Mouse (Mus musculus) neutrophil, adult 5-6 weeks (primary cell): Measurements from ENCODE around the gene Prr22. TPM values are rescaled to one million over a fixed set of nuclear protein-coding genes. Genes with fewer than 3 reads are reported as not detected.

ENCODE experiments used
- ATAC-seq: fragments of 151-379, 151-347 bp; 2 replicates; pipeline ENCODE4 v1.8.0; 2017; ENCODE audit warnings: mild to moderate bottlenecking, moderate TSS enrichment; ENCODE audit not compliant: insufficient number of reproducible peaks, poor library complexity, low FRiP score, severe bottlenecking; ENCODE audit errors: extremely low read depth
- total RNA-seq: library from RNA; stranded (forward); fragments of 200-1000 nt; gene quantifications from 2 replicates; pipeline ENCODE4 v1.2.3, GENCODE M21; 2017

Gene Prr22
- 0.25 and 0.58 TPM in 2 replicates for total RNA-seq

DNA sequence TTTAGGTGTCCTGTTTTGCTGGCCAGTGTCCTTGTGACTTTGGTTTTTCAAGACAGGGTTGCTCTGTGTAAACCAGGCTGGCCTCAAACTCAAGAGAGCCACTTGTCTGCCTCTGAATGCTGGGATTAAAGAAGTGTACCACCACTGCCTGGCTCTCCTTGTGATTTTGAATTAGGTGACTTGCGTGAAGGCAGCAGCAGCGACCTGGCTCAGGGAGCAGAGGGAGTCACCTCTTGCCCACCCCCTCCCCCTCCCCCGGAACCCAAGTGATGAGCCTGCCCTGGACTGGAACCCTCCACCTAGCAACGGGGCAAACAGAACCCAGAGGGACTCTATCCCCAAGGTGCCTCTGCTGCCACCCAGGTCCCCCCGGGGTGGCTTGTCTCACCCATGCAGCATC is at the start of gene Prr22:
Gene Prr22 (plus strand): TSS at position 301 of the 400 bp plus-strand sequence.
- no peak for ATAC-seq

- no peak for ATAC-seq
Observed at GRCm38 (mm10) chr17:56722441-56722840, 47.6 kb upstream of the Prr22 start.

- ATAC-seq, result no peak
Observed at GRCm38 (mm10) chr17:56723419-56724161, 46.5 kb upstream of the Prr22 start.

- ATAC-seq, result no peak
Observed at GRCm38 (mm10) chr17:56727029-56727649, 42.9 kb upstream of the Prr22 start.

GRCm38 (mm10) chr17:56727659-56728058 is 42.4 kb upstream of the Prr22 start:
- ATAC-seq, result no peak

DNA sequence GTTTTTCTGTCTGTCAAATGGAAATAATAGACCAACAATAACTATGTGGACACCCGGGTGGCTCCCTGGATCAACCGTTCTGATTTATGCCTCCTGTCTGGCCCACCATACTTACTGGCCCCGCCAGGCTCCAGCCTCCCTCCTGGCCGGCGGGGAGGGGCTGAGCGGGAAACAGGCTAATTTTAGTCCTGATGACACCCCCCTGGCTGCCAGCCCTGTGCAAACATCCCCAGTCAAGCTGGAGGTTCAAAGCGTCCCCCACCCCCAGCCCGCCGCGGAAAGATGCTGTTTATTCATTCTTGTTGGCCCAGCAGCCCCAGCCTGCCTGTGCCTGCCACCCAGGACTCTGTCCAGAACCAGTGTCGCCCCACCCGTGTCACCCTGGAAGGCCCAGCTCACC is 41.9 kb upstream of the Prr22 start:
- no peak for ATAC-seq

DNA sequence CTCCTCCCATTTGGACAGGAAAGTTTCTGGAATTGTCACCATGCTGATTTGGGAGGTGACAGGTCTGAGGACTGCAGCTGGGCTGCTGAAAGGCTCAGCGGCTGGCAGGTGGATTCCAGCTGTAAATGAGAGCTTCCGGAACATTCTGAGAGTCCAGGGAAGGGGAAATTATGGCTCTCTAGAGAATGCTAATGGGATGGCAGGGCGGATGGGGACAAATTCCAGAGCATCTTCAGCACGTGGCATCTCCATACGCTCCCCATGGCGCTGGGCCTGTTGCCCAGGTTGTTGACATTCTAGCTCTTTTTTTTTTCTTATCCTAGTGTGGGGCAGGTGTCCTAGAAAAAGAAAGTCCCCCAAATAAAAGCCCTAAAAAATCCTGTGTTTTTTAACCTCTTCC is 40.9 kb upstream of the Prr22 start:
- no peak for ATAC-seq

- no peak for ATAC-seq
Observed at GRCm38 (mm10) chr17:56729656-56730055, 40.4 kb upstream of the Prr22 start.

DNA sequence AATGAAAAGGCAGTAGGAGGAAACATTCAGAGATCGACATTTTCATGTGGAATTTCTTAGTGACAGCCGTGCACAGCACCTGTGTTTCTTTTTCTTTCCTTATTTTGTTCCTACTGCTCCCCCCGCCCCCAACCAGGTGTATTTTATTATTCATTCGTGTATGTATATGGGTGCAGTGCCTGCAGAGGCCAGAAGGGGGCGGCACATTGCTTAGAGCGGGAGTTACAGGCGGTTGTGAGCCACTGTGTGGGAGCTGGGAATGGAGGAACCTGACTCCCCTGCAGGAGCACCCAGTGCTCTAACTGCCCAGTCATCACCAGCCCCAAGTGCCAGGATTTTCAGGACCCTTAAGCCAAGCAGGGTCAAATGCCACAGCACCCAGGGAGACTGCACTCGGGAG is 33.5 kb upstream of the Prr22 start:
- ATAC-seq, result no peak

DNA sequence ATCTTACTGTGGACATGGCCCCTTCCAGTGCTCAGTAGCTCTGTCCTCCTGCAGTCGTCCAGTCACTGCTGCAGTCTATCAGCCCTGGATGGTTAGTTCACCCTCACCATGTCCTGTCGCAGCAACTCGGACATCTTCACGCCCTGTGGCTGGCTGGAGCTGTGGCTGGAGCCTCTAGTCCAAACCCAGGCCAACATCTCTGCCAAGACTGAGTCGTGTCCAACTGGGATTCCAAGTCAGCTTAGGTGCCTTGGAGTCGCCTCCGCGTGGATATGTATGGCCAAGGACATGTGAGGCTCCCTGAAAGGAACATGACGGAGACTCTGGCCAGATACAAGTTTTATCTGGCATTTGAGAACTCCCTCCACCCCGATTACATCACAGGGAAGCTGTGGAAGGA is 31.8 kb upstream of the Prr22 start:
- no peak for ATAC-seq

DNA sequence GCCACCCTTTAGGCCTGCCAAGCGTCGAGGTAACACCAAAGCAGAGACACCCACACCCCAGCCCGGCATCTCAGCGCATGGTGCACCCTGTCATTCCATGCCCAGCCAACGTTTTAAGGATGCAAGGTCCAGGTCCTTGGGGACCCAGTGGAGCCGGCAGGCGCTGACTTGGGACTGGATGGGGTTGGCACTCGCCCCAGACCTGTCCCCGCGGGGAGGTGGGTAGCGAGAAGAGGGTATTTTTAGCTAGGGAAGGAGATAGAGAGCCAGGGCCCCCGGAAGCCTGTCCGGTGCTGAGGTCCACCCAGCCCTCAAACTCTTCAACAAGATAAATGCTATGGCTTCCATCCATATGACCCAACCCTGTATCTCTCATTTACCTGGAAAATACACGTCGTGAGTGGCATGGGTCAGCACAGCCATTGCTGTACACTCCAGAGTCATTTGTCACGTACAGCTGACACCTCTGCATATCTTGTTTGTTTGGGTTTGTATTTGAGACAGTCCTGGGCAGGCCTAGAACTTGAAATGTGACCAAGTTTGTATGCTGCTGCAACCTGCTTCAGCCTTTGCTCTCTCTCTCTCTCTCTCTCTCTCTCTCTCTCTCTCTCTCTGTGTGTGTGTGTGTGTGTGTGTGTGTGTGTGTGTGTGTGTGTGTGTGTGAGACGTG is 29.8 kb upstream of the Prr22 start:
- ATAC-seq, result no peak

DNA sequence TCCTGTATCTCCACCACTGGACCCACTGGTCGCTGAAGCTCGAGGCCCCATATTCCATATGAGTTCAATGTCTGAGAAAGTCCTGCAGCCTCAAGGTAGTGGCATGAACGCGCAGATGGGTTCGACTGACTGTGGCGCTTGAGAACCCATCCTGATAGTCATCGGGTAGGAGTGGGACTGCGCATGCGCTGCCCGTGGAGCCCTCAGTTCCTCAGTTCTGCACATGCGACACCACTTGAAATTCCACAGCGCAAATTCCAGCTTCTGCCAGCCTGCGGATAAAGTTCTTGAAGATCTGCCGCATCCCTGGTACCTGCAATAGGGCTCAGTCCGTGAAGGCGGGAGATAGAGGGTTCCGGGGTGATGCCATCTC is 29.3 kb upstream of the Prr22 start:
- ATAC-seq, result no peak

DNA sequence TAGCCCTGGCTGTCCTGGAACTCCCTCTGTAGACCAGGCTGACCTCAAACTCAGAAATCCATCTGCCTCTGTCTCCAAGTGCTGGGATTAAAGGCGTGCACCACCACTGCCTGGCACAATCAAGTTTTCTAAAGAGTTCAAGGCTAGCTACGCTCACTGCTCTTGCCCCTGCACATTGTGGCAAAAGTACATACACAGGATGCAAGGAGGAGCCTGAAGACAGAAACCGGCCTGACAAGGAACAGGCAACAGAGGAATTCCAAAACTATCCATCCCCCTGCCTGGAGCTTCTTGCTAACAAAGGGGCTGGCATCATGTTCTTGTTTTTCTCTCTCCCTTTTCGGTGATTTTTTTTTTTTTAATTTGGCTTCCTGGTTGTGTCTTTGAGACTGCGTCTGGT is 25.9 kb upstream of the Prr22 start:
- ATAC-seq, result no peak

GRCm38 (mm10) chr17:56751404-56752072 is 18.5 kb upstream of the Prr22 start:
- no peak for ATAC-seq

DNA sequence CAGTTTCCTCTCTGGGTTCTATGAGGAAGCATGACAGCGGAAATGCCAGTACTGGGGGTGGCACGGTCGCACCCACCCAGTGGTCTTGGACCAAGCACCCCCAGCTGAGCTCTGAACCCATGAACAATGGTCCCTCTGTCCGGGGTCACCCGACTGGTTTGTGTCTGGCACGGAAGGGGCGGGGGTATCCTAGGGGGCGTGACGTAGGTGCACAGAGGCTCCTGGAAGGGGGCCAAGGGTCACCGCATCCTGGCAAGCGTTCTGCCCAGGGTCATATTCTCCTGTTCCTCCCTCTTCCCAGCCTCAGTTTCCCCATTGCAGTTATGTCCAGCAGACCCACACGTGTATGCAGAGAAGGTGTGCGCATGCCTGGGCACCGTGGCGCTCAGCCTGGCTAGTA is 16.6 kb upstream of the Prr22 start:
- no peak for ATAC-seq

DNA sequence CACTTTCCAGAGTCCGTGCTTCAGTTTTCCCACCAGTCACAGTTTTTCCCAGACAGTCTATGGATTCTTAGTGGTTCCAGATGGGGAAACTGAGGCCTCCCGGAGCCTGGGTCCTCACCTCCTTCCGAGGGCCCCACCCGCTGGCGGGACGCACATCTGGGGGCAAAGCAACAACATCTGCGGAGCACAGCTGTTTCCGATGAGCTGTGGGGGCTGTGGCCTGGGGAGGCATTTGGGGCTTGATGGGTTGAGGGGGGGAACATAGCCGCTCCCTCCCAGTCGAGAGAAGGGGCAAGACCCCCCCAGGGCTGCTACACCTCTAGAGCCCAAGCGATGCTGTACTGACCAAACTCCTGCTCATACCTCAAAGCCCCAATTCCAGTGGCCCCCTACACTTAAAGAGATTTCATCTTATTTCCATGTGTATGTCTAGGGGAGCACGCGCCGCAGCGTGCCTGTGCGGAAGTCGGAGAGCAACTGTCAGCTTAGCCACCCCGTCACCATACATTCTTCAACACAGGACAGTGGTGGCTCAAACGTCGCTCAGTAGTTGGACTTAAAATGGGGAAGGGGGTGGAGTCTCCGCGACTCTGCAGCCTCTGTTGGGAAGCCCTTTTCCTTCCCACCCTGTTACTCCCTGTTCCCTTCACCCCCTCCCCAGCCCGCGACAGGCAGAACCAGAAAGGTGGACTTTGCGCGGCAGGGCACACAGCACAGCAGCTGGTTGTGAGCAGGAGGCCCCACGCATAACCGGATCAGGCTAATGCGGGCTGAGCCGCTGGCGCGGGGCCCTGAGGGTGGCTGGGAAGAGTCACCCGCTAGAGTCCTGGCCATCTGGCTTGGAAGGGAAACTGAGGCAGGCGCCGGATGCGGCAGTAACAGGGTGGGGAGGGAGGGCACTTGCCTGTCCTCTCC is 15.5 kb upstream of the Prr22 start:
- ATAC-seq, result no peak

GRCm38 (mm10) chr17:56756703-56757399 is 13.2 kb upstream of the Prr22 start:
- no peak for ATAC-seq

DNA sequence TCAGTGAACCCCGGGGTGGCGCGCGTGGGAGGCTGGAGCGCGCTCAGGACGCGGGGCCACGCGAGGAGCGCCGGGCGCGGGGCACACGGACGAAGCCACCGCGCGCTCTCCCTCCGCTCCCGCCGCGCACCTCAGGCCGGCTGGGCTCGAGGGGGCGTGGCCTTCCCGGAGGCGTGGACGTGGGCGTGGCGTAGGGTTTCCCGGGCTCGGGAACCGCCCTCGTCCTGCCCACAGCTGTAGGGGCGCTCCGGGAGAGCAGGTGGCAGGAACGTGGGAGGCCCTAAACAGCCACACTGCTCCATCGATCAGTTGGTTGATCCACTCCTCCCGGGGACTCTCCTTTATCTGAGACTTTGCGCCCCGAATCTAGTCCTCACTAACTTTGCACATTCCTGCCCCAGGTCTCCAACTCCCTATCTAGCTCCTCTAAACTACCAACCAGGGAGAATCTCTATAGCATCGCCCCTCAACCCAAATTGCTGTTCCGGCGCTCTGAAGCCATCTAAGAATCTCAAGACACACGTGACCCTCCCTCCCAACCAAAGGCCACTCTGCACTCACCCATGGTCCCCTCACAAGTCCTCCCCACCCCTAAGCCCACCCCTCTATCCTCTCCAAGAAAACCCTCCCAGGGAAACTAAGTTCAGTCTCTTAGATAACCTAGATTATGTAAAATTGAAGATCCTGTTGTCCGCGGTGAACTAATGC is 12.5 kb upstream of the Prr22 start, which contains the start of gene Nrtn:
Gene Nrtn (minus strand): TSS at position 115 of the 708 bp plus-strand sequence.
- no peak for ATAC-seq
